Mouse (Mus musculus) cortical plate, adult 2 months (tissue): ENCODE data around the gene Zfp692. TPM values are rescaled to one million over a fixed set of nuclear protein-coding genes. Genes with fewer than 3 reads are reported as not detected.

Source experiments
- H3K27ac ChIP-seq: fragments of 200-500 bp; 2 replicates; pipeline ENCODE4 v1.5.1; 2012; ENCODE audit warnings: low read length, control low read depth, inconsistent platforms; ENCODE audit not compliant: insufficient read depth
- H3K4me1 ChIP-seq: fragments of 200-500 bp; 2 replicates; pipeline ENCODE4 v1.6.1; 2011; ENCODE audit warnings: low read length; ENCODE audit not compliant: control insufficient read depth, insufficient read depth
- H3K4me3 ChIP-seq: fragments of 200-500 bp; 2 replicates; pipeline ENCODE4 v1.5.1; 2011; ENCODE audit warnings: mild to moderate bottlenecking, low read length, control low read depth; ENCODE audit not compliant: insufficient read depth
- CTCF ChIP-seq: fragments of 200-500 bp; IDR thresholded peaks from 2 replicates; pipeline ENCODE4 v1.5.1; 2011; ENCODE audit warnings: mild to moderate bottlenecking, control low read depth, low read length; ENCODE audit not compliant: insufficient read depth; ENCODE audit errors: extremely low read depth
- POLR2A ChIP-seq: fragments of 200-500 bp; IDR thresholded peaks from 2 replicates; pipeline ENCODE4 v1.6.1; 2011; ENCODE audit warnings: mild to moderate bottlenecking, low read length, control low read depth; ENCODE audit not compliant: insufficient read depth; ENCODE audit errors: extremely low read depth
- polyA plus RNA-seq: library from polyadenylated mRNA; depleted of rRNA; stranded (reverse); fragments of >200 nt; gene quantifications from 2 replicates; pipeline ENCODE4 v1.2.3, GENCODE M21; 2012; rRNA removed

Zfp692 gene
- 65.6 and 77.1 TPM in 2 replicates for polyA plus RNA-seq

DNA sequence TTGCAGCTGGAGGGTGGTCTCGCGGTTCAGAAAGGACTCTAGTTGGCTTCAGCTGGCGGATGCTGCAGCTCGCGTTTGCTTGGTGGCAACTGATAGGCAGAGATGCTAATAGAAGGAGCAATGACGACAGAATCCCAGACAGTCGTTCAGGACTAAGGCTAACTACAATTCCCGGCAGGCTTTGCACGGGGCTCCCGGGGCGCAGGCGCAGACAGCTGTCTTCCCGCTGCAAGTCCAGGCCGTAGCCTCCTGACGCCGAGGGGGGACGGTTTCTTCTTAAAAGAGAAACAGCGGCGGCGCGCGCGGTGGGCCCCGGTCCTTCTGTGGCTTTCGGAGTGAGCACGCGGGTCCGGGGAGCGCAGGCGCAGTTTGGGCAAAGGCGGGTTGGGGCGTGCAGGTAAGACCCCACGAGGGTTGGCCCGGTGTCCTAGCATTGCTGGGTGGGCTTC, at the start of gene Zfp692:
Zfp692 (plus strand) TSS at position 210 of the 449 bp plus-strand sequence.
- Histone ChIP-seq H3K4me1 (peaks cover 2% of the 10 kb centered on the region; the same call in 1 of the 2 replicates), H3K4me3 (peak within 1 kb of the TSS; percentile 53), H3K27ac (peak within 1 kb of the TSS; percentile 9; the same call in 1 of the 2 replicates)
- TF ChIP-seq CTCF (no peak), POLR2A (peak; percentile 84)

DNA sequence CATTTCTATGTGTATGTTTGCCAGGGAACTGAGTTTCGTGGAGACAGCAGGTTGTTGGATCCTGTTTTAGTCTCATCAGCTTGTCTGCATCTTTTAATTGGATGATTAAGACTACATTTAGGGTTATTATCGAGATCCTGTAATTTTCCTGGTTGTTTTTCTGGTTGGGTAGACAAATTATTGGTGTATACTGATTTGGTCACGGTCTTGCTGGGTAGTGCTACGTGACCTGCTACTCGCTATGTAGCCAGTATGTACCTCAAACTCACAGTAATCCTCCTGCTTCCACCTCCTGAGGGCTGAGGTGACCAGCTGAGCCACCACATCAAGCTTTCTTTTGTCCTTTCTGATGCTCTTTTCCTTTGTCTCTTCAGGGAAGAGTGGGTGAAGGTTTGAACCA, 49.1 kb upstream of the Zfp692 start:
- Histone ChIP-seq H3K27ac (no peak overlapping the region), H3K4me3 (no peak overlapping the region), H3K4me1 (no peaks in the 10 kb centered on the region)
- TF ChIP-seq CTCF (no peak), POLR2A (no peak)

DNA sequence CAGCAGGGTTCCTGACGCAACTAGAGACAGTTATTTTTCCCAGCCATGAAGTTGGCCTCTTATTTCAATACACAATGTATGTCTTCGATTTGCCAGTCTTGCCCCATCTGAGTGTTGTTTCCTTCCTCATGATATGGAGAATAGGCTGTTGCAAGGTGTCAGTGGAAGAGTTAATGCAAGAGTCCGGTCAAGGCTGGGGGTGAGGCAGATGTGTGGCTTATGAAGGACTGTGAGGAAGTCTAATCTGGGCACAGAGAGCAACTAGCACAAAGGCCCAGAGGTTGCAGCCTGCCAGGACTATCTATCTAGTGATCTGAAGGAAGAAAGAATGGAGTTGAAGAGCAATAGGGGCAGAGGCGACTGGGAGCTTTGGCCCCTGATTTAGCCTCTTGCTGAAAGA, 46.7 kb upstream of the Zfp692 start:
- H3K27ac ChIP-seq, result no peak overlapping the region
- H3K4me1 ChIP-seq, result no peaks in the 10 kb centered on the region
- TF ChIP-seq POLR2A, result no peak
- no peak for TF ChIP-seq CTCF
- H3K4me3 ChIP-seq, result no peak overlapping the region

DNA sequence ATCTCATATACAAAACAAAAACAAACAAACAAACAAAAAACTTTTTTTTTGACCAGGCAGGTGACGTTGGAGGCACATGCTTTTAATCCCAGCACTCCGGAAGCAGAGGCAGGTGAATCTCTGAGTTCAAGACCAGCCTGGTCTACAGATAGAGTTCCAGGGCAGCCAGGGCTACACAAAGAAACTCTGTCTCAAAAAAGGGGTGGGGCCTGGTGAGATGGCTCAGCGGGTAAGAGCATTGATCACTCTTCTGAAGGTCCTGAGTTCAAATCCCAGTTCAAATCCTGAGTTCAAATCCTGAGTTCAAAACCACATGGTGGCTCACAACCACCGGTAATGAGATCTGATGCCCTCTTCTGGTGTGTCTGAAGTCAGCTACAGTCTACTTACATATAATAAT, 45.0 kb upstream of the Zfp692 start:
- no peaks in the 10 kb centered on the region for H3K4me1 ChIP-seq
- no peak overlapping the region for H3K27ac ChIP-seq
- H3K4me3 ChIP-seq, result no peak overlapping the region
- no peak for TF ChIP-seq CTCF
- no peak for TF ChIP-seq POLR2A

DNA sequence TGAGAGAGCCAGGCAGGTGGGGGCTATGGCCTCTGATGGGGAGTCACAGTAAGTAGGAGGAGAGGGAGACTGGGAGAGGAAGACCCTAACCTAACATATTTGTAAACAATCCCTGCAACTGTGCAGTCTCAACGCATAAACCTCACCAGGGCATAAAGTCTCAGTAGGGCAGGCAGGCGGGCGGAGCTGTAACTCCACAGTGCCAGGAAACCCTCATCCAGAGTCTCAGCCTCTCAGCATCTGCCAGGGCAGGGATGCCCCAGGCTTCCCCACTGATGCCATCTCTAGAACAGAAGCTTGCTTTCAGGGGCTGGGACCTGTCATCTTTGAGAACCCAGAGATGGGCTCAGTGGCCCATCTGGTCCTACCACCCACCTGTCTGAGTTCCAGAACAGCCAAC, 44.5 kb upstream of the Zfp692 start:
- no peaks in the 10 kb centered on the region for H3K4me1 ChIP-seq

DNA sequence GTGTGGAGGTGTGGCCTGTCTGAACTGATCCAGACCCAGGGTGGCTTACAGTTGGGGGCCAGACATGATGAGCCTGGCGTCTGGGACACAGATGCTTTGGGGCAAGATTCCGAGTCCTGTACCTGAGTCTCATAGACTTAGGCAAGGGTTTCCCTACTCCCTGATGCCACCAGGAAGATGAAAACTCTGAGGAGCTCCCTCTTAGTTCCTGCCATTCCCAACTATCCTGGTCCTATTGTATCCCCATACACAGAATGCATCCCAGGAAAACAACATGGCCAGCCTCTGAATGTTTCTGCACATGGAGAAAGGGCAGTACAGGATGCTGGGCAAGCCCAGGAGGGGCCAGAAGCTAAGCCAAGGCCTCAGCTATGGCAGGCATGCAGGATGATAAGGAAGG, 43.4 kb upstream of the Zfp692 start:
- Histone ChIP-seq H3K27ac (no peak overlapping the region), H3K4me1 (no peaks in the 10 kb centered on the region), H3K4me3 (no peak overlapping the region)
- no peak for TF ChIP-seq CTCF
- no peak for TF ChIP-seq POLR2A

More for the DNA sequence above, 44.5 kb upstream of the Zfp692 start:
- Histone ChIP-seq H3K4me3 (no peak overlapping the region), H3K27ac (no peak overlapping the region)
- TF ChIP-seq POLR2A (no peak), CTCF (no peak)

DNA sequence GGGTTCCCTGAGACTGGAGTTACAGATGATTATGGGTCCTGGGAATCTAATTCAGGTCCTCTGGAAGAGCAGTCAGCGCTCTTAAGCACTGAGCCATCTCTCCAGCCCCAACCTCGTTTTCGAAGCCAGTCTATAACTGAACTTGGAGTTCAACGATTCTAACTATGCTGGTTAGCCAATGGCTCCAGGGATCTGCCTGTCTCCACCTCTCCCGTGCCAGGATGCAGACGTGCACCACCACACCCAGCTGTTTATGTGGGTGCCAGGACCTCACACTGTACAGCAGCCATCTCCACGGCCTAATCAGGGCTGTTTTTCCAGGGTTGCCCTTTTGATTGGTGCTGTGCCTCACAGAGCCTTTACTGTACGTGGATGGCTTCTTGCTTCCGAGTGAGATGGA, 42.3 kb upstream of the Zfp692 start:
- no peak overlapping the region for H3K4me3 ChIP-seq
- no peaks in the 10 kb centered on the region for H3K4me1 ChIP-seq
- TF ChIP-seq CTCF (no peak), POLR2A (no peak)
- no peak overlapping the region for H3K27ac ChIP-seq

DNA sequence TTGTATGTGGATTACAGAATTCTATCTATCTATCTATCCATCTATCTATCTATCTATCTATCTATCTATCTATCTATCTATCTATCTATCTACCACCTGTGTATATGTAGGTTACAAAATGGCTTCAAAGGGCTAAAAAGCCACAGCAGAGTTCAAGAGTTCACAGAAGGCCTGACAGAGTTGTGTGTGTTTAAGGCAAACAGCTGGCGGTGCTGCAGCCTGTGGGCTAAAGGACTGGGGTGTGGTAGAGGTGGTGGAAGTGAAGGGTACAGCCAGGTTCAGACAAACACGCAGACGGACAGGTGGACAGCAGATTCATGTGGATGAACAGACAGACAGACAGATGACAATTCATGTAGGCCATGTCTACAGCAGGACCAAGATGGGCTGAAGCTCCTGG, 38.6 kb upstream of the Zfp692 start:
- TF ChIP-seq POLR2A (no peak), CTCF (no peak)
- no peaks in the 10 kb centered on the region for H3K4me1 ChIP-seq
- no peak overlapping the region for H3K4me3 ChIP-seq
- H3K27ac ChIP-seq, result no peak overlapping the region

DNA sequence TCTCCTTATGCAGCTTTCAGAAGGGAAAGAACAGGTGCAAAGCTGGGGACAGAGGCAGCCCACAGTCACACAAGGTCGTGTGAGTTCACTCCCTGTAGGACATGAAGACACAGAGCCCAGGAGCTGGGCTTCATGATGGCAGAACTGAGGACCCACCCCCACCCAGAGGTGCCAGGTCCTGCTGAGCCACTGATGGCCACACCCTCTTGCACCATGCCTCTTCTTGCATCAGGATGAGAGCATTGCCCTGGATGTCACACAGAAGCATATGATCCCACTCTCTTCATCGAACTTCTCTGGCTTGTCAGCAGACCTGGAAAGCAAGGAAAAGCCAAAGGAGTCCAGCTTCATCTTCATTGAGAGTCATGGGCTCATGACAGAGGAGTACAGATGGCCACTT, 32.3 kb upstream of the Zfp692 start, which contains the start of gene 4930438A08Rik:
4930438A08Rik (plus strand) TSS at position 228 of the 400 bp plus-strand sequence.
- Histone ChIP-seq H3K27ac (no peak within 1 kb of the TSS), H3K4me1 (no peaks in the 10 kb centered on the region), H3K4me3 (no peak within 1 kb of the TSS)
- no peak for TF ChIP-seq CTCF
- no peak for TF ChIP-seq POLR2A

DNA sequence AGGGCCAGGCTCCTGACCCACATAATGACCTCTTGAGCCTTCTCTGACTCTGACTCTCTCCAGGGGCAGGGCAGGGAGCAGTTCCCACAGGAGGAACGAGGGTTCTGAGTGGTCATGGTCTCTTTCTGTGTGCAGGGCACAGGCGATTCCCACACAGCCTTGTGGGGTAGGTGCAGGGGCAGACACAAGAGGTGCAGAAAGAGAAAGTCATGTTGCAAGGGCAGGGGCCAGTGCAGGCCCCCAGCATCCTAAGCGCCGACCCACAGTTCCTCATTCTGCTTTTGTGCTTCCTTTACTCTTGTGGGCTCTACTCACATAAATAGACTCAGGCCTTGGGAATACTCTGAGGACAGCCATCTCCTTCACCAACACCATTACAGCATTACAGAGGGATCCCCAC, 31.1 kb upstream of the Zfp692 start:
- H3K4me3 ChIP-seq, result no peak overlapping the region
- TF ChIP-seq POLR2A (no peak), CTCF (no peak)
- H3K4me1 ChIP-seq, result no peaks in the 10 kb centered on the region
- H3K27ac ChIP-seq, result no peak overlapping the region
